21 mouse cellular contexts compared by ENCODE assay signal in the genomic region with DNA sequence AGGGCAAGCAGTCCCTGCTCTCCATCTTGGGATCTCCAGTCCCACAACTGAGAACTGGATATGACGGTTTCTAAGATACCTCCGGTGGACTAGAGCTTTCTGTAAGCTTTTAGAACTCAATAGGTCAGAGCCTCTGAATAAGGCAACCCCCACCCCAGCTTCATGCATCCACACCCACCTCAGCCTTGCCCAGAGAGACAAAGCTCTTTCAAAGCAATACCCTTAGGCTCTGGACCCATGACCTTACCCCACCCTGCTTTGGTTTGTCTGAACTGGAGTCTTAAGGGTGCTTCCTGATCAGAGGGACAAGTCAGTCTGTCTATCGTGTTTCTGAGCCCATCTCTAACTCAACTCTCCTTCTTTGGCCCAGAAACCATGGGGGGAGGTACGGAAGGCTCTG. TPM values are rescaled to one million over a fixed set of nuclear protein-coding genes. Genes with fewer than 3 reads are reported as not detected.
DNase-seq lines count a peak whose midpoint lies in the region; TF ChIP-seq lines count a peak whose summit lies in the region.
"Had no signal": no experiment of that assay in that cellular context is flagged by ENCODE, and none has a peak within 500 bp of the region (broad histone marks: within the 10 kb centered on the region; RNA-seq: fewer than 3 reads in every experiment).

No protein-coding gene starts in this region.

- no peak for TF ChIP-seq CTCF in E14TG2a.4 (conservative IDR thresholded peaks at IDR 0.05; ENCODE audit: low read length)
- TF ChIP-seq CTCF in small intestine, adult 2 months (IDR thresholded peaks at IDR 0.05; ENCODE audit: extremely low read depth, insufficient read length, insufficient replicate concordance, low read depth, low read length), result no peak

- H3K4me1 ChIP-seq in E14TG2a.4 (replicated peaks; ENCODE audit: low read depth, low read length), result peaks cover 80% of the 10 kb centered on the region
- H3K4me1 ChIP-seq in small intestine, adult 2 months (ENCODE audit: control insufficient read depth, insufficient read depth, insufficient read length, low read length), result peaks cover 4% of the 10 kb centered on the region; the same call in 1 of the 2 replicates

- H3K9me3 ChIP-seq in E14TG2a.4 (ENCODE audit: low read length), result no peaks in the 10 kb centered on the region
- H3K9me3 ChIP-seq: embryonic facial prominence, embryonic 10.5 days; embryonic facial prominence, embryonic 12.5 days; forebrain, embryonic 13.5 days; forebrain, embryonic 15.5 days had no signal

- 31% methylated on average over 4 of the region's 4 CpGs for WGBS in small intestine, adult 2 months

- TF ChIP-seq POLR2A in small intestine, adult 2 months (IDR thresholded peaks at IDR 0.05; ENCODE audit: low read depth, low read length), result no peak

- peaks cover 15% of the 10 kb centered on the region for H3K36me3 ChIP-seq in E14TG2a.4 (ENCODE audit: insufficient read depth, low read length)
- H3K36me3 ChIP-seq in small intestine, adult 2 months (ENCODE audit: control insufficient read depth, insufficient read depth, low read length), result no peaks in the 10 kb centered on the region
- H3K36me3 ChIP-seq: embryonic facial prominence, embryonic 12.5 days; forebrain, embryonic 15.5 days had no signal

- peak overlapping the region; percentile 3; the same call in 1 of the 2 replicates for H3K4me3 ChIP-seq in E14TG2a.4 (replicated peaks; ENCODE audit: low read length)
- H3K4me3 ChIP-seq in small intestine, adult 2 months (ENCODE audit: low read depth, low read length), result no peak overlapping the region
- H3K4me3 ChIP-seq: embryonic facial prominence, embryonic 10.5 days; embryonic facial prominence, embryonic 12.5 days; forebrain, embryonic 13.5 days; forebrain, embryonic 15.5 days had no signal

- DNase-seq in ES-CJ7 (ENCODE audit: low read depth, low spot score), result peak; percentile 76
- no peak for DNase-seq in right cerebral cortex, adult 18-20 months
- DNase-seq in urinary bladder, postnatal 4 days (ENCODE audit: low spot score in 2 of 2), result no peak
- DNase-seq: adrenal gland, adult 8-10 months; adrenal gland, postnatal 14 days; adrenal gland, postnatal 36 days; B cell, adult 2 months; cerebellum, adult 11-12 months; cerebellum, adult 2 months; cerebellum, adult 9-10 months; cerebellum, postnatal 25 days; forebrain, postnatal 0 days had no signal

- peaks cover 12% of the 10 kb centered on the region; the same call in 1 of the 2 replicates for H3K27me3 ChIP-seq in E14TG2a.4 (ENCODE audit: insufficient read depth, low read length)
- no peaks in the 10 kb centered on the region for H3K27me3 ChIP-seq in small intestine, adult 2 months (ENCODE audit: control insufficient read depth, insufficient read depth, low read length)
- H3K27me3 ChIP-seq: embryonic facial prominence, embryonic 12.5 days; forebrain, embryonic 15.5 days had no signal

- peak overlapping the region; percentile 42 for H3K27ac ChIP-seq in small intestine, adult 2 months (ENCODE audit: insufficient read depth, low read depth, low read length)
- H3K27ac ChIP-seq: embryonic facial prominence, embryonic 10.5 days; embryonic facial prominence, embryonic 12.5 days; forebrain, embryonic 13.5 days; forebrain, embryonic 15.5 days had no signal

RNA-seq across cellular contexts. Expression of gene Ephb3, which starts 1.8 kb away (rescaled TPM):
- polyA plus RNA-seq in small intestine, adult 2 months (2012; rRNA removed), result 9.3 and 11.3 TPM in 2 replicates
- polyA plus RNA-seq: activated CD4-positive, CD25-positive, alpha-beta regulatory T cell, adult 4 months; CD4-positive, CD25-positive, alpha-beta regulatory T cell, adult 4 months had no signal

RNA-seq across cellular contexts. Expression of gene Teddm3, which starts 48.9 kb away (rescaled TPM):
- 10.6 TPM in 1 of 2 replicates, not detected in the other for polyA plus RNA-seq in small intestine, adult 2 months (2012; rRNA removed)
- polyA plus RNA-seq: cerebellum, adult 2 months; embryonic facial prominence, embryonic 10.5 days; embryonic facial prominence, embryonic 12.5 days; forebrain, embryonic 11.5 days; forebrain, embryonic 13.5 days; forebrain, embryonic 15.5 days; forebrain, postnatal 0 days had no signal
